Mouse (Mus musculus): ENCODE data around the gene Ccdc83.
"Not testable (repeated sequence)": the region's sequence is repeated elsewhere in the genome, so short reads cannot be mapped to it uniquely, and the experiment has no call there.

Gene Ccdc83

GRCm38 (mm10) chr7:90259899-90260298 is 5.7 kb downstream of the Ccdc83 start:
- DNase-seq (ENCODE audit: low spot score), result no peak

GRCm38 (mm10) chr7:90258701-90259100 is 6.9 kb downstream of the Ccdc83 start:
- DNase-seq (ENCODE audit: low spot score), result no peak

- no peak for DNase-seq (ENCODE audit: low spot score)
Observed at GRCm38 (mm10) chr7:90252946-90253345, 12.6 kb downstream of the Ccdc83 start.

- DNase-seq (ENCODE audit: low spot score), result no peak
Observed at GRCm38 (mm10) chr7:90243643-90244042, 21.9 kb downstream of the Ccdc83 start.

GRCm38 (mm10) chr7:90243151-90243550 is 22.4 kb downstream of the Ccdc83 start:
- no peak for DNase-seq (ENCODE audit: low spot score)

- no peak for DNase-seq (ENCODE audit: low spot score)
Observed at GRCm38 (mm10) chr7:90236289-90236905, 29.2 kb downstream of the Ccdc83 start.

GRCm38 (mm10) chr7:90233921-90234320 is 31.7 kb downstream of the Ccdc83 start:
- no peak for DNase-seq (ENCODE audit: low spot score)

- no peak for DNase-seq (ENCODE audit: low spot score)
Observed at GRCm38 (mm10) chr7:90231431-90231830, 34.1 kb downstream of the Ccdc83 start.

- not testable (repeated sequence) for DNase-seq (ENCODE audit: low spot score)
Observed at GRCm38 (mm10) chr7:90228884-90229283, 36.7 kb downstream of the Ccdc83 start.

- no peak for DNase-seq (ENCODE audit: low spot score)
Observed at GRCm38 (mm10) chr7:90228075-90228474, 37.5 kb downstream of the Ccdc83 start.

- no peak for DNase-seq (ENCODE audit: low spot score)
Observed at GRCm38 (mm10) chr7:90221487-90221886, 44.1 kb downstream of the Ccdc83 start.

GRCm38 (mm10) chr7:90218122-90218521 is 47.5 kb downstream of the Ccdc83 start:
- no peak for DNase-seq (ENCODE audit: low spot score)

GRCm38 (mm10) chr7:90216511-90216910 is 49.1 kb downstream of the Ccdc83 start:
- DNase-seq (ENCODE audit: low spot score), result no peak

GRCm38 (mm10) chr7:90210947-90211346 is 54.6 kb downstream of the Ccdc83 start:
- no peak for DNase-seq (ENCODE audit: low spot score)

GRCm38 (mm10) chr7:90210116-90210515 is 55.5 kb downstream of the Ccdc83 start:
- no peak for DNase-seq (ENCODE audit: low spot score)

GRCm38 (mm10) chr7:90203914-90204313 is 61.7 kb downstream of the Ccdc83 start:
- no peak for DNase-seq (ENCODE audit: low spot score)

GRCm38 (mm10) chr7:90201877-90202465 is 63.6 kb downstream of the Ccdc83 start:
- no peak for DNase-seq (ENCODE audit: low spot score)

- DNase-seq (ENCODE audit: low spot score), result no peak
Observed at GRCm38 (mm10) chr7:90200251-90200650, 65.3 kb downstream of the Ccdc83 start.

- no peak for DNase-seq (ENCODE audit: low spot score)
Observed at GRCm38 (mm10) chr7:90180635-90181034, 84.9 kb downstream of the Ccdc83 start.

- no peak for DNase-seq (ENCODE audit: low spot score)
Observed at GRCm38 (mm10) chr7:90175576-90175975, 90.0 kb downstream of the Ccdc83 start.

All from T-cell, adult 2 months (primary cell).